8 mouse cellular contexts compared by ENCODE assay signal in the genomic region with DNA sequence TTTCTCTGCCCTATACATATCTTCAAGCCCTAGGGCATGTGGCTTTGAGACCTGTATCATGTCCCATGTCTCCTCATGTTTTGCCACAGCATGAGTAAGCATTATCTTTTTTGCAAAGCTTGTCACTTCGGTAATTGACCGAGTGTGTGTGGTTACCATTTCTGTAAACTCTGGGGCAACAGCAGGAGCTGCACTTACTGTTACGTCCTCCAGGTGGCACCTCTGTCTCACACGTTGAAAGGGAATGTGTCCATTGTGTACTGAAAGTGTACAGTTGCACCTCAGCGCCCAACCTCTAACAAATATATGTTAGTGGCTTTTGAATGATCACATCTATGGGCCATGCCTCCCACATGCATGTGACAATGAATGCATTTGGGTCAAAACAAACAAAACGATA. TPM values are rescaled to one million over a fixed set of nuclear protein-coding genes. Genes with fewer than 3 reads are reported as not detected.
A peak's percentile ranks its signal among the peaks of the same experiment; 100 is the strongest.
DNase-seq lines count a peak whose midpoint lies in the region; ATAC-seq and TF ChIP-seq lines count a peak whose summit lies in the region.
"Had no signal": no experiment of that assay in that cellular context is flagged by ENCODE, and none has a peak within 500 bp of the region (broad histone marks: within the 10 kb centered on the region; RNA-seq: fewer than 3 reads in every experiment).

No protein-coding gene starts in this region.

- H3K27me3 ChIP-seq in testis, adult 2 months (ENCODE audit: control insufficient read depth, insufficient read depth, low read length) = no peaks in the 10 kb centered on the region
- no peaks in the 10 kb centered on the region for H3K27me3 ChIP-seq in kidney, embryonic 14.5 days (ENCODE audit: control insufficient read depth, insufficient read depth, low read length)
- H3K27me3 ChIP-seq: neural tube, embryonic 13.5 days had no signal

- ATAC-seq in kidney, embryonic 14.5 days (ENCODE audit: low FRiP score, low TSS enrichment) = 0 out of 2 replicates have a peak, but pooled peaks have one; percentile 29

- no peaks in the 10 kb centered on the region for H3K4me1 ChIP-seq in testis, adult 2 months (ENCODE audit: control insufficient read depth, insufficient read depth, low read length)
- H3K4me1 ChIP-seq in kidney, embryonic 14.5 days (ENCODE audit: control insufficient read depth, insufficient read depth, low read length) = no peaks in the 10 kb centered on the region
- H3K4me1 ChIP-seq: neural tube, embryonic 13.5 days had no signal

- TF ChIP-seq CTCF in testis, adult 2 months (IDR thresholded peaks at IDR 0.05; ENCODE audit: control insufficient read depth, insufficient read depth, insufficient replicate concordance, low read depth, low read length) = peak; percentile 60; the same call in 1 of the 2 replicates

- 45% methylated on average over 6 of the region's 6 CpGs for WGBS in kidney, embryonic 14.5 days

- no peak overlapping the region for H3K4me2 ChIP-seq in kidney, embryonic 14.5 days (replicated peaks; ENCODE audit: low read depth, low read length)
- H3K4me2 ChIP-seq: neural tube, embryonic 13.5 days had no signal

- H3K9ac ChIP-seq in kidney, embryonic 14.5 days (ENCODE audit: low read depth, low read length) = no peak overlapping the region
- H3K9ac ChIP-seq: neural tube, embryonic 13.5 days had no signal

- no peaks in the 10 kb centered on the region for H3K36me3 ChIP-seq in testis, adult 2 months (ENCODE audit: control insufficient read depth, insufficient read depth, low read length)
- H3K36me3 ChIP-seq in kidney, embryonic 14.5 days (ENCODE audit: control insufficient read depth, insufficient read depth, low read length) = no peaks in the 10 kb centered on the region
- H3K36me3 ChIP-seq: neural tube, embryonic 13.5 days had no signal

- no peak for TF ChIP-seq POLR2A in testis, adult 2 months (IDR thresholded peaks at IDR 0.05; ENCODE audit: control insufficient read depth, low read depth, low read length)

- no peak for DNase-seq in testis, postnatal 14 days (ENCODE audit: low spot score)
- DNase-seq in adrenal gland, adult 2 months = peak; percentile 33
- peak; percentile 31 for DNase-seq in forelimb bud, embryonic 11.5 days (ENCODE audit: low read depth, low spot score)
- DNase-seq in lung, adult 18-20 months = peak; percentile 29 to 35
- peak; percentile 70 for DNase-seq in retina, embryonic 14.5 days (ENCODE audit: low spot score)

- no peak overlapping the region for H3K4me3 ChIP-seq in testis, adult 2 months (ENCODE audit: control insufficient read depth, low read depth, low read length)
- H3K4me3 ChIP-seq in kidney, embryonic 14.5 days (ENCODE audit: low read length) = no peak overlapping the region
- H3K4me3 ChIP-seq: neural tube, embryonic 13.5 days had no signal

- no peak overlapping the region for H3K27ac ChIP-seq in testis, adult 2 months (ENCODE audit: control insufficient read depth, insufficient read depth, low read depth, low read length)
- H3K27ac ChIP-seq in kidney, embryonic 14.5 days (ENCODE audit: low read depth, low read length) = no peak overlapping the region
- H3K27ac ChIP-seq: neural tube, embryonic 13.5 days had no signal

- no peaks in the 10 kb centered on the region for H3K9me3 ChIP-seq in kidney, embryonic 14.5 days (ENCODE audit: control insufficient read depth, low read length)
- H3K9me3 ChIP-seq: neural tube, embryonic 13.5 days had no signal

RNA-seq across cellular contexts. Expression of a gene that starts 20.8 kb away (rescaled TPM):
- 1.7 and 2.0 TPM in 2 replicates for polyA plus RNA-seq in testis, adult 2 months (2012; rRNA removed)
- total RNA-seq in adrenal gland, adult 2 months (2021) = 10 to 100 TPM; 13.3 to 18.0 TPM
- polyA plus RNA-seq in adrenal gland, adult 2 months (2012; rRNA removed) = 0.83 and 0.88 TPM in 2 replicates
- polyA plus RNA-seq in kidney, embryonic 14.5 days (2014; fragmentation: Nextera tagmentation; extraction: Ambion mirVana) = 29.9 and 37.9 TPM in 2 replicates

RNA-seq across cellular contexts. Expression of a gene that starts 20.9 kb away (rescaled TPM):
- 154 and 178 TPM in 2 replicates for polyA plus RNA-seq in testis, adult 2 months (2012; rRNA removed)
- 100 to 1,000 TPM; 362 to 427 TPM for total RNA-seq in adrenal gland, adult 2 months (2021)
- 152 and 176 TPM in 2 replicates for polyA plus RNA-seq in adrenal gland, adult 2 months (2012; rRNA removed)
- polyA plus RNA-seq in kidney, embryonic 14.5 days (2014; fragmentation: Nextera tagmentation; extraction: Ambion mirVana) = 703 and 779 TPM in 2 replicates

RNA-seq across cellular contexts. Expression of a gene that starts 30.0 kb away (rescaled TPM):
- 6.1 and 7.9 TPM in 2 replicates for polyA plus RNA-seq in testis, adult 2 months (2012; rRNA removed)
- 10 to 100 TPM in 1 of 2 experiments, 1 to 10 TPM in 1; 7.7 to 10.0 TPM for total RNA-seq in adrenal gland, adult 2 months (2021)
- 3.2 and 3.9 TPM in 2 replicates for polyA plus RNA-seq in adrenal gland, adult 2 months (2012; rRNA removed)
- 0.61 and 0.87 TPM in 2 replicates for polyA plus RNA-seq in kidney, embryonic 14.5 days (2014; fragmentation: Nextera tagmentation; extraction: Ambion mirVana)

RNA-seq across cellular contexts. Expression of a gene that starts 52.2 kb away (rescaled TPM):
- 2.0 and 2.7 TPM in 2 replicates for polyA plus RNA-seq in testis, adult 2 months (2012; rRNA removed)
- total RNA-seq in adrenal gland, adult 2 months (2021) = 10 to 100 TPM; 29.1 to 29.8 TPM
- 4.5 and 5.0 TPM in 2 replicates for polyA plus RNA-seq in adrenal gland, adult 2 months (2012; rRNA removed)
- 2.5 and 3.9 TPM in 2 replicates for polyA plus RNA-seq in kidney, embryonic 14.5 days (2014; fragmentation: Nextera tagmentation; extraction: Ambion mirVana)

RNA-seq across cellular contexts. Expression of a gene that starts 52.8 kb away (rescaled TPM):
- 9.1 and 10.5 TPM in 2 replicates for polyA plus RNA-seq in testis, adult 2 months (2012; rRNA removed)
- total RNA-seq in adrenal gland, adult 2 months (2021) = 10 to 100 TPM; 10.6 to 13.3 TPM
- 6.8 and 7.1 TPM in 2 replicates for polyA plus RNA-seq in adrenal gland, adult 2 months (2012; rRNA removed)
- polyA plus RNA-seq in kidney, embryonic 14.5 days (2014; fragmentation: Nextera tagmentation; extraction: Ambion mirVana) = 13.0 and 18.5 TPM in 2 replicates

Comparison
In these comparisons a context has a peak if more than half of its experiments do, and no peak if none do; other contexts are left out.
1. RNA of a gene that starts 20.8 kb away (polyA plus RNA-seq): 29.9 to 37.9 TPM in kidney, embryonic 14.5 days; 1.7 to 2.0 TPM in testis, adult 2 months and 0.83 to 0.88 TPM in adrenal gland, adult 2 months; every median in the first group is over 10 times any median in the second.